Mouse (Mus musculus): ENCODE measurements around the gene Pigr.

Gene Pigr

GRCm38 (mm10) chr1:130877889-130878614 is 51.6 kb downstream of the Pigr start:
- peak in 1 of 2 experiments; percentile 16 for DNase-seq (ENCODE audit: low spot score in 2 of 2)

- DNase-seq (ENCODE audit: low spot score in 2 of 2), result no peak
Observed at GRCm38 (mm10) chr1:130879927-130880326, 53.4 kb downstream of the Pigr start.

- no peak for DNase-seq (ENCODE audit: low spot score in 2 of 2)
Observed at GRCm38 (mm10) chr1:130883146-130883545, 56.7 kb downstream of the Pigr start.

- DNase-seq (ENCODE audit: low spot score in 2 of 2), result no peak
Observed at GRCm38 (mm10) chr1:130887354-130887753, 60.9 kb downstream of the Pigr start, which contains the start of gene Il24. Gene Il24 (minus strand): TSS chr1:130887454.

- DNase-seq (ENCODE audit: low spot score in 2 of 2), result no peak
Observed at GRCm38 (mm10) chr1:130892446-130892845, 66.0 kb downstream of the Pigr start.

- DNase-seq (ENCODE audit: low spot score in 2 of 2), result no peak
Observed at GRCm38 (mm10) chr1:130893329-130894040, 67.0 kb downstream of the Pigr start.

- DNase-seq (ENCODE audit: low spot score in 2 of 2), result no peak
Observed at GRCm38 (mm10) chr1:130894468-130894867, 68.0 kb downstream of the Pigr start.
